Mouse (Mus musculus): ENCODE measurements around the gene Rnf11.

DNA sequence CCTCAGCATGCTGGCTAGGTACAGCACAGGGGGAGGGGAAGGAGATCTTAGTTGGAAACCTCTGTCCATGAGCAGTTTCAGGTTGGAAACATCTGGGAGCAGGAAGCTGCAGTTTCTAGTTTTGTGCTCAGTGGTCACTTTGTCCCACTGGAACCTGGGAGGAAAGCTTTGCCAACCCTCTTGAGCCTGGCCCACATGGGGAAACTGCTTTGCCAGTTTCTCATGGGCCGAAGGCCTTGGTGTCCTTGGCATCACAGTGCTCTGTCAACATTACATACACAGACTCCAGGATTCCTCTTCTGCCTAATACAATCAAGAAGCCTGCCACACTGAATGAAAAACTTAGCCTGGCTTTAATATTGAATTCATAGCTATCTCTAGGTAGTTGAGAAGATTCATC, 1.8 kb downstream of the Rnf11 start:
- TF ChIP-seq CTCF (conservative IDR thresholded peaks at IDR 0.05; ENCODE audit: insufficient read depth, insufficient read length, low read depth, low read length), result no peak
- no peak for TF ChIP-seq POLR2A (IDR thresholded peaks at IDR 0.05; ENCODE audit: low read depth, low read length)

Measured in kidney, adult 2 months (tissue).